Mouse (Mus musculus) thymus, adult 2 months (tissue): ENCODE measurements around the gene Cnnm3.

Experiments used
- CTCF ChIP-seq: fragments of 200-500 bp; IDR thresholded peaks from 2 replicates; pipeline ENCODE4 v1.5.1; 2012; ENCODE audit warnings: mild to moderate bottlenecking, control low read depth, low read length, moderate library complexity, borderline replicate concordance; ENCODE audit not compliant: control insufficient read depth, poor library complexity, insufficient read depth; ENCODE audit errors: extremely low read depth
- POLR2A ChIP-seq: fragments of 200-500 bp; IDR thresholded peaks from 2 replicates; pipeline ENCODE4 v1.6.1; 2012; ENCODE audit warnings: mild to moderate bottlenecking, low read length, control low read depth, moderate library complexity; ENCODE audit not compliant: control insufficient read depth, poor library complexity, insufficient read depth; ENCODE audit errors: extremely low read depth

- no peak for TF ChIP-seq CTCF
- TF ChIP-seq POLR2A, result no peak
Observed at GRCm38 (mm10) chr1:36559888-36560287, 48.2 kb downstream of the Cnnm3 start.
